Mouse (Mus musculus) layer of hippocampus, adult 11-12 months (tissue): Measurements from ENCODE around the gene Tmem132d.

Experiments
- DNase-seq: peaks from one replicate; pipeline ENCODE4 v3.0.0; 2022; ENCODE audit warnings: low spot score

Tmem132d gene

GRCm38 (mm10) chr5:128218281-128218680 lies 214.6 kb downstream of the Tmem132d start:
- DNase-seq, result no peak

DNA sequence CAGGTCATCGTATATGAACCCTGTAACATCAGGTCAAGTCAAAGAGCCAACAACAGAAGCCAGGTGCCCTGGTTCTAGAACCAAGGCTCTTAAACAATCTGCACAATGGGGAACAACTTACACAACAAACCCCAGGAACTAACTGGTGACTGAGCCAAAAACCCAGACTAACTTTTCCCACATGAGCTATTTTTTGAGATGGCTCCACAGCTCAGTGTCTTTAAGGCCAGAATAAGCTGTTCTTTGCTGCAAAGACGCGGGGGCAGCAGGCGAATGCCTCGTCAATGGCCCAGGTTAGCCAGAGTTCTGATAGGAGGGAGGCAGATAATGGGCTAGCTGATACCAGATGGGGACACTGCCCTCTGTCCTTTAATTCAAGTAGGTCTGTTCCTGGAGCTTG lies 221.8 kb downstream of the Tmem132d start:
- no peak for DNase-seq

GRCm38 (mm10) chr5:128205716-128206115 lies 227.2 kb downstream of the Tmem132d start:
- DNase-seq, result no peak

DNA sequence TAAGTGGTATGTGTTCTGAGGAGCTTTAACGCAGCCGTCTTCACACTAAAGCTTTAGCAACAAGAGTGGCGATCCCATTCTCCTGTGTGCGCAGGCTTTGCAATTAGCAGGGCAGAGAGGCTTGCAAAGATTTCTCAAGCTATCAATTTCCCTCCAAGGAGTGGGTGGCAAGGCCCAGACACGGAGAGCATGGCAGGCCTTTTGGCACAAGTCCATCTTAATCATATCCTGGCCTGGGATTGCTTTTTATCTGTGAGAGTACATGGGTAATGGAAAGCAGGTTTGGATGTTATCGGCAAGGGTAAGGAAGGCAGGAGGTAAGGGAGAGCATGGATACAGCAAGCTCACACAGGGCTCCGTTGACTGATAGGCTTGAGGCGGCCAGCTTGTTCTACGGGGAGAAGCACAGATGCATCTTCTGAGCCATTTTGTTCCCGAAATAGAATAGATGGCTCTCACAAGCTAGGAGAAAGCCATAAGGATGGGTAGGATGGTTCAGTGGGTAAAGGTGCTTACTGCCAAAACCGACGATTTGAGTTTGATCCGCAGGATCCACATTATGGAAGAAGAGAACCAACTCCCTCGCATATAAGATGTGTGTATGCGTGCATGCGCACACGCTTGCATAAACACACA lies 228.1 kb downstream of the Tmem132d start:
- peak; percentile 9 for DNase-seq

DNA sequence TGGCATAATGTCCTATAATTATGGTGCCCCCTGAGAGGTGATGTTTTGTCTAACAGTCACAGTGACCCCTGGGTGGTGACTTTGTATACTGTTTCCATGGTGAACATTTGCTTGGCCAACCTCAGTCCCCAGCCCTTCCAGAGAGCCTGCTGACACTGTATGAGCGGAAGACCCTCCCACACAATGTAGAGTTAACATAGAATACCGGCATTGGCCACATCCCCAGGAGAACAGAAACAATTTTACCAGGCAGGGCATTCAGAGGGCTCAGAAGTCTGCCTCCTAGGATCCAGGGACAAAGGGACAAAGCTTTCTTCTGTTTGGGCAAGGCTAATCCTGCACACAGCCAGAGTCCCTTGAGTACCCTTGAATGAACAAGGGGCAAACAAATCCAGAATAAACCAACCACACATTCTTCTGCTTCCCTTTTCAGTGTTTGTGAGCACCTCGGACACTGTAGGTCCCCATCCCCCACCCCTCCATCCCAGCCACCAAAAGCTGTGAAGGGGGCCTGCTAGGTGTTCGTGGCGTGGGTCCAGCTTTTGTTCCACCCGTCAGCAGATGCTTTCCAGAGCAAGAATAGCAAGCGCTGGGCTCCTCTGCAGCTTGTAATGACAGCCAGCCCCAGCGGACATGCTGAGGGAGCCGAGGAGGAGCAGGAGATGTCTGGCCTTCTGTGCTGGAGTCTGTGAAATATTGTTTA lies 228.8 kb downstream of the Tmem132d start:
- peak; percentile 7 for DNase-seq

DNA sequence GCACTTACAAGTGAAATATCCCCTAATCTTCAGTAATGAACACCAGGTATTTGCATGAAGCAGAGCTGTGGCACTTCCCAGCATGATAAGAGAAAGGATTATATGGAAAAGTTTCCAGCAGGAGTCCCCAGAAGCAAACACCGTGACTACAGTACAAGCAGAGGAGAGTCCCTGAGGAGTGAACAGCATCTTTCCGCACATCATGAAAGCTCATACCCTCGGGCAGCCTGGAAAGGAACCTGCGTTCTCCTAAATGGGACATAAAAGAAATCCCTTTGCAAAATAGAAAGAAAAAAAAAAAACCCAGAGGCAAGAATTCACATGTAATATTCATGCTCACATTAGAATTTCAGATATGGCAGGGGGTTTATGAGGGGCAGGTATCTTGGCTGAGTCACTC lies 238.8 kb downstream of the Tmem132d start:
- no peak for DNase-seq

DNA sequence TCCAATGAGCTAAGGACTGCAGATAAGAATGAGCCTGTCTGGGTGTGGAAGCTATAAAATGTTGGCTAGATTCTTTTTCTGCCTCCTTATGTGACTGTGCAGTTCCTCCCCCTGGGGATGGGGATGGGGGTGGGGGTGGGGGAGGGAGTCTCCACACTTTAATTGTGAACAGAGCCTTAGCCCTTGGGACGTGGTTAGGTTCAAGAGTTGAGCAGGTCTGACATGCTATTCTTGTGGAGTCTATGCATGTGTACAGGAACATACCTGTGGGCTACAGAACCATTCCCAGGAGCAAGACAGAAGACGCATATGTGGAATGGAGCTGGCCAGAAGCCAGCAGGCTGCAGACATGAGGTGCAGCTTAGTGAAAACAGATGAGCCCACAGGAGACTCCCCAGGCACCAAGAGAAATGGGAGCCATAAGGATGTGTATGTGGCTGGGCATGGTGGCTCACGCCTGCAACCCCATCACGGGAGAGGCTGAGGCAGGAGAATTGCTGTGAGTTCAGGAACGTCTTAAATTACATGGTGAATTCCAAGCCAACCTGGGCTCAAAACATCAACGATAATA lies 240.3 kb downstream of the Tmem132d start:
- DNase-seq, result no peak

GRCm38 (mm10) chr5:128191710-128192109 lies 241.2 kb downstream of the Tmem132d start:
- DNase-seq, result no peak

DNA sequence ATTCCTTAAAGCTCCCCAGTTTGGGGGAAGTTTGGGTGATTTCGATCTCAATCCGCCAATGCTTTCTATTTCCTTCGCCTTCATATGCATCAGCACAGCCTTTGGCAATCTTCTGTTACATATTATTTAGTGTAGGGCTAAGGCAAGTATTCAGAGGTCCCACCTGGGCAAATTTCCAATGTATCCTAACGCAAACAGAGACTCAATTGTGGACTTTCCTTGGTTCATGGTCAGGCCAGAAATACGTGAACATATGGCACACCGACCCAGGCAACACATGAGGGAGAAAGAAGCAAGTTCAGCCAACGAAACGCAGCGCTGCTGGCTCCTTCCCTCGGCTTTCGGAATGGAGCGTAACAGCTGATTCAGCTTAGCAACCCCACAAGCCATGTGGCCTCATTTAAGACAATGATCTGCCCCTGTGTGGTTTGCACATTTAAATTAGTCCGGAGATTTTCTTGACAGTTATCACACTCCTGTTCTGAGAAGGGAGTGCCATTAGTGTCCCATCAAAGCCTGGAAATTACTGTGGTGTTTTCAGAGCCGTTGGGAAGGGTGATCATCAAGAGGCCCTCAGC lies 242.5 kb downstream of the Tmem132d start:
- no peak for DNase-seq

DNA sequence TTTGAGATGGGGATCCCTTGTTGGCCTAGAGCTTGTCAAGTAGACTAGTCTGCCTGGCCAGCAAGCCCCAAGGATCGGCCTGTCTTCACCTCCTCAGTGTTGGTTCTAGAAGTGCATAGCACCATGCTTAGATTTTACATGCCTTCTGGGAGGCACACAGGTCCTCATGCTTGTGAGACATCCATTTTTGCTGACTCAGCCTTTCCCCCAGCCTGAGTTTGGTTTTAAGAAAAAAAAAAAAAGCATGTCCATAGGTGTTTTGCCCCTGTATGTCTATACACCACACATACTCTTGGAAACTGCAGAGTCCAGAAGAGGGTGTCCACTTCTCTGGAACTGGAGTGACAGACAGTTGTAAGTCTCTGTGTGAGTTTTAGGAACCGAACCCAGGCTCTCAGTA lies 256.6 kb downstream of the Tmem132d start:
- DNase-seq, result no peak

- peak; percentile 11 for DNase-seq
Measured at GRCm38 (mm10) chr5:128158901-128159675, 273.8 kb downstream of the Tmem132d start.

- no peak for DNase-seq
Measured at GRCm38 (mm10) chr5:128151461-128151860, 281.4 kb downstream of the Tmem132d start.

GRCm38 (mm10) chr5:128146901-128147645 lies 285.8 kb downstream of the Tmem132d start:
- DNase-seq, result no peak

DNA sequence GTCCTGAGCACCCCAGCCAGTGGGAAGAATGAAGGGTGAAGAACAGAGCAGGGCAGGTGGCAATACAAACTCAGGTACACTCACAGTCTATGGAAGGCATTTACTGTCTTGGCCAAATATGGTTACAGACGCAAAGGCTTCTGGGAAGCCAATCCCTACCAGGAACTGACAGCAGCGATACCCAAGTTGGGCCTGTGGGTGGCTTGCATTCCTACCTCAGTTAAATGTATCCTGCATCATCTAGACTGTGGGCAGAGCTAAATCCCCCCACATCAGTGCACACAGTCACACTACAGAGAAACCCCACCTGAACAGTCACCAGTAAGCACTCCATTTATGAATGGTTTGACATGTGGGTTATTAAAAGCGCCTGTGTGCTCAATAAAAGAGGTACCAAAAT lies 288.1 kb downstream of the Tmem132d start:
- DNase-seq, result no peak

DNA sequence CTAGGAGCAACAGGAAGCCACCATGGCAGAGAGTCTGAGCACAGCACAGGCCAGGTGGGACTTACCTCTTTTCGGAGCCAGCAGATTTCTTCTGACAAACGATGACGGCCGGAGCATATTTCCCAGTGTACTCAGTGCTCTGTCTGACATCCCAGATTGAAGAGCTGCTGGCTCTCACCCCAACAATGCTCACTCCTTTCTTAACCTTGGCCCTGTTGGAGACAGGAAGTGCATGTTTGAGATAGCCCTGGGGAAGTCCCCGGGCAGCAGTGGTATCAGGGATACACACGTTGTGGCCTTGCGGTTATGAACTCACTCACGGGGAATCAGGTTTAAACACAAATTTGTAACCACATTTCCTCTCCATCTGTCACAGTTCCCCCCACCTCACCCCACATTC lies 296.1 kb downstream of the Tmem132d start:
- DNase-seq, result no peak

DNA sequence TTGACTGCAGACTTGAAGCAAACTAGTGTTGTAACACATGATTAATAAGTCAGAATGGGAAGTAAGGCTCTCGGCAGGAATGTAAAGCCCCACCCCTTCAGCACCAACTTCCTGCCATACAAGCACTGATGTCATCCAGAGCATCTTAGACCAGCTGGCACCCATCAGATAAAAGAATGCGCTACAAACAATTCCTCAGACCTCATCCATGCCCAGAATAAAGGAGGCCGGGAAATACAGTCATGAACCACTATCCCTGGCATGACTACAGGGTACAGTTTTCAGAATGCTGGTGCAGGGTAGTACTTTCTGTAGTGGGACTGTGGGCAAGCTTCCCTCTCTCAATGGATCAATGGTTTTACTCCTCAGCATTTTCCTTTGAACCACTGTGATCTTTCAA lies 310.2 kb downstream of the Tmem132d start:
- no peak for DNase-seq

- DNase-seq, result no peak
Measured at GRCm38 (mm10) chr5:128119171-128119570, 313.7 kb downstream of the Tmem132d start.

- no peak for DNase-seq
Measured at GRCm38 (mm10) chr5:128113107-128113506, 319.8 kb downstream of the Tmem132d start.

GRCm38 (mm10) chr5:128112518-128112917 lies 320.4 kb downstream of the Tmem132d start:
- DNase-seq, result no peak

GRCm38 (mm10) chr5:128111664-128112063 lies 321.2 kb downstream of the Tmem132d start:
- DNase-seq, result no peak

DNA sequence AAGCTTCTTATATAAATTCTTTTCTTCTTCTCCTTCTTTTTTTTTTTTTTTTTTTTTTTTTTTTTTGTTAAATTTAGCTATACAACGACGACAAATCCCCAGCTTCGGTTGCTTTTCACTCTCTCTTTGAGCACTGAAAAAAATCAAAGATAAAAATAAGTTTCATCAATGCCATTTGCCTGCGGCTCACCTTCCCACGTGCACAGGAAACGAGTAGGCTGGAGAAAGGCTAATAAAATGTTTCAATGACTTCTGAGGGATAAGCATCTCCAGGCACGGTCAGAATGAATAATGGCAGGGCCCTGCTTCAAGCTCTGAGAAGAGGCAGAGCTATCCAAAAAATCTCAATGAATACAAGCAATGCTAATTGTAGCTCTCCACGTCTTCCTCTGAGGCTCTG lies 330.3 kb downstream of the Tmem132d start:
- DNase-seq, result no peak

- DNase-seq, result no peak
Measured at GRCm38 (mm10) chr5:128100331-128100730, 332.5 kb downstream of the Tmem132d start.
